Mouse (Mus musculus) brain, embryonic 14.5 days (tissue): ENCODE measurements around the gene Anapc1. TPM values are rescaled to one million over a fixed set of nuclear protein-coding genes. Genes with fewer than 3 reads are reported as not detected.
A peak's percentile ranks its signal among the peaks of the same experiment; 100 is the strongest.

Experiments used
- DNase-seq: peaks from one replicate; pipeline ENCODE4 v3.0.0-alpha.2; 2011; ENCODE audit warnings: low read depth
- CTCF ChIP-seq: fragments of 200-500 bp; IDR thresholded peaks from 2 replicates; pipeline ENCODE4 v1.5.1; 2012; ENCODE audit warnings: inconsistent platforms, mild to moderate bottlenecking, moderate library complexity, borderline replicate concordance; ENCODE audit not compliant: insufficient read depth, insufficient read length; ENCODE audit errors: extremely low read depth
- POLR2A ChIP-seq: fragments of 200-500 bp; IDR thresholded peaks from 2 replicates; pipeline ENCODE4 v1.6.1; 2012; ENCODE audit warnings: mild to moderate bottlenecking, inconsistent platforms, borderline replicate concordance; ENCODE audit not compliant: poor library complexity, insufficient read depth, insufficient read length, severe bottlenecking; ENCODE audit errors: extremely low read depth
- polyA plus RNA-seq: library from polyadenylated mRNA; depleted of rRNA; stranded (reverse); fragments of >200 nt; gene quantifications from 2 replicates; pipeline ENCODE4 v1.2.3, GENCODE M21; 2012; rRNA removed

Anapc1 gene
- polyA plus RNA-seq = 52.1 and 63.7 TPM in 2 replicates

DNA sequence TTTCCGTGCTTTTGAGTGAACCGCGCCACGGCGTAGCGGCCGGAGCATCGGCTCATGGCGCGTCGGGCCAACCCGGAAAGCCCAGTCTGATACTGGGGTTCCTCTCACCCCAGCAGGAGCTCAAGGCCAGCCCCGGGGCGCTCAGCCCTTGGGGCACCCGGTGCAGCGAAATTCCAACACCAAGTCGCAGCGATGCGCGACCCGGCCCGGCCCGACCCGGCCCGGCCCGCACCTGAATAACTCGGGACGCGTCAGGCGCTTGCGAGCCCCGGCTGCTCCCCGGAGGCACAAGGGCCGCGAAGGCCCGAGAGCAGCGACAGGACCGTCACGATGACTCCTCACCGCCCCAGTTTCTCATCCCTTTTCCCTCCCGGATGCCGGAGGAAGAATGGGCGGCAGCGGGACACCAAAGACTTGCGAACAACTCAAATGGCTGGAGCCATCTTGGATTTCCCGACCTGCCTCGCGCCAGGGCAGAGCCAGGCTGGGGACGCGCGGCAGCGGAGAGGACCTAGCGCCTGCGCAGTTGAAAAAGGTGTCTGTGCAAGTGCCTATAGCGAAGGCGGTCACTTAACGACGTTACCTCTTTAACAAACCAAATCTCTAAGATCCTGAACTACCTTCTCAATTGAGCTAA, at the start of gene Anapc1:
Anapc1 (minus strand) TSS at position 471 of the 637 bp plus-strand sequence.
- TF ChIP-seq POLR2A (peak; percentile 51; the same call in 1 of the 2 replicates), CTCF (no peak)
- DNase-seq = peak; percentile 98

DNA sequence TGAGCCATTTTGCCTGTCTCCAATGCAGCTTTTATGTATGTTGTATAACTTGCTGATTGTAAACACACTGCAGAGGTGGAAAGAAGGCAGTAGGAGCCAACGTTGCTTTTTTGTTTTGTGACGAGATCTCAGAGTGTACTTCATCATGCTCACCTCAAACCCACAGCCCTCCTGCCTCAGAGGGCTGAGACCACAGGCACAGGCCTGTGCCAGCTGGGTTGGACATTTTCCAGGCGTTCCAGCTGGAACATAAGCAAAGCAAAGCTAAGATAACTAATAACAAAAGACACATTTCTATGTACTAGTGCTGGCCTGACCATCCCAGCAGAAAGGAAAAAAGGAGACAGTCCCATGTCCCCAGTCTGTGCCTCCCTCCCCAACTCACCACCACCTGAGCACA, 47.9 kb upstream of the Anapc1 start:
- TF ChIP-seq POLR2A = no peak
- TF ChIP-seq CTCF = no peak
- DNase-seq = no peak

- no peak for TF ChIP-seq POLR2A
- no peak for TF ChIP-seq CTCF
- no peak for DNase-seq
These were observed 44.8 kb upstream of the Anapc1 start for GRCm38 (mm10) chr2:128731951-128732350.

- DNase-seq = no peak
- TF ChIP-seq POLR2A = no peak
- no peak for TF ChIP-seq CTCF
These were observed 44.3 kb upstream of the Anapc1 start for GRCm38 (mm10) chr2:128731514-128731913.

DNA sequence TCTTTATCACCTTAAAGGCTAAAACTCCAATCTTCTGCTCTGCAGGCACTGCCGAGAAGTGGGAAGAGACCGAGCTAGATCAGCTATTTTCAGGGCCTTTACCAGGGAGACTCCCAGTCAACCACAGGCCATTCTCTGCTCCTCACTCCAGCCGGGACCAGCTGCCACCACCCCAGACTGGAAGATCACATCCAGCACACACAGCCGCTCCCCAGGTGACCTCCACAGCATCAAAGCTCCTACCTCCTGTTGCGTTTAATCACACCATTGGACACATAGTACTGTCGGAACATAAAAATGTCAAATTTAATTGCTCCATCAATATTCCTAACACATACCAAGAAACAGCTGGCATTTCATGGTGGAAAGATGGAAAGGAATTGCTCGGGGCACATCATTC, 42.0 kb upstream of the Anapc1 start:
- DNase-seq = no peak
- no peak for TF ChIP-seq CTCF
- TF ChIP-seq POLR2A = no peak

- no peak for TF ChIP-seq CTCF
- TF ChIP-seq POLR2A = no peak
- DNase-seq = no peak
These were observed 40.9 kb upstream of the Anapc1 start for GRCm38 (mm10) chr2:128728066-128728465.

- DNase-seq = no peak
- no peak for TF ChIP-seq POLR2A
- TF ChIP-seq CTCF = no peak
These were observed 40.4 kb upstream of the Anapc1 start for GRCm38 (mm10) chr2:128727552-128727951.

- TF ChIP-seq CTCF (no peak), POLR2A (no peak)
- DNase-seq = no peak
These were observed 39.4 kb upstream of the Anapc1 start for GRCm38 (mm10) chr2:128726626-128727025.

GRCm38 (mm10) chr2:128726067-128726466, 38.9 kb upstream of the Anapc1 start:
- DNase-seq = no peak
- TF ChIP-seq CTCF (no peak), POLR2A (no peak)

- no peak for TF ChIP-seq CTCF
- TF ChIP-seq POLR2A = no peak
- no peak for DNase-seq
These were observed 35.0 kb upstream of the Anapc1 start for GRCm38 (mm10) chr2:128722106-128722710.

DNA sequence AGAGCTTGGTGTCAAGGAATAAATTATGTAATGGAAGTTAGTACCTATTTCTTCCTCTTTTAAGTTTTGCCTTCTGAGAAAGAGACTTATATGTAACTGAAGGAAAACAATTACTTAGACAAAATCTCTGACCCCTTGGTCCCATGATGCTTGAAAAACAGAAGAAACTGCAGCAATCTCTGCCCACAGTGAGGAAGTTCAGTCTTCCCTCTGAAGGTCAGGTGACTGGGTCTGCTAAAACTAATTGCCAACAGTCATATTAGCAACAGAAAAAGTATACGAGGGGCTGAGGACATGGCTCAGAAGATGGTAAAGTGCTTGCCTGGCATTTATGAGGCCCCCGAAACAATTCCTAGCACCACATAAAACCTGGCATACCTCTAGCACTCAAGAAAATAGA, 32.2 kb upstream of the Anapc1 start:
- TF ChIP-seq POLR2A (no peak), CTCF (no peak)
- DNase-seq = no peak

DNA sequence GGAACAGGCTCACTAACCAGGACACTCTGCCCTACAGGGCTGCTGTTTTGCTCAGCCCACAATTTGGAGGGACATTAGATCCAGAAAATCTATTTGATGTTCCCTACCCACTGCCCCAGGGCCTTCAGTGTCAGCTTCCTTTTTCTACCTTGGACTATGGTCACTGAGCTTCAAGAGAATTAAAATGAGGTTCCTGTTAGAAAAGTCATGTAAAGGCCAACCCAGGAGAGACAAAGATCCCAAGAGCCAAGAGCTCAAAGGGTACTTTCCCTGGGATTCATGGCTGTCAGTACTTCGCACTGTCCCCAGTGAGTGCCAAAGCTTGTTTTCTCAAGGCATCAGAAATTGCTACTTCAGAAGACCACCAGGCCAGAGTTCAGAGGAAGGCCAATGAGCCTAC, 28.8 kb upstream of the Anapc1 start:
- TF ChIP-seq CTCF (no peak), POLR2A (no peak)
- DNase-seq = no peak
